Mouse (Mus musculus): Measurements from ENCODE around the gene Slc13a5.

- no peak for TF ChIP-seq MAFK (IDR thresholded peaks at IDR 0.05; ENCODE audit: insufficient read depth, low read depth, low read length)
- TF ChIP-seq HCFC1 (IDR thresholded peaks at IDR 0.05; ENCODE audit: borderline replicate concordance, insufficient read depth, low read length) = no peak
- TF ChIP-seq ZC3H11A (IDR thresholded peaks at IDR 0.05; ENCODE audit: borderline replicate concordance, low read depth, low read length) = no peak
- TF ChIP-seq CHD2 (IDR thresholded peaks at IDR 0.05; ENCODE audit: low read depth, low read length) = no peak
Measured at GRCm38 (mm10) chr11:72284532-72285182, 17.6 kb upstream of the Slc13a5 start.

Measured in ES-E14 (cell line).